Mouse (Mus musculus) cerebellum, adult (tissue): ENCODE results near the gene Itgbl1.
"Not testable (repeated sequence)": the region's sequence is repeated elsewhere in the genome, so short reads cannot be mapped to it uniquely, and the experiment has no call there.

Experiments
- ATAC-seq: cut with Nextera tagmentation; 2 replicates; pipeline ENCODE4 v1.9.2; 2017; ENCODE audit warnings: mild to moderate bottlenecking, moderate library complexity, mixed read lengths; ENCODE audit not compliant: insufficient number of reproducible peaks, low FRiP score, low TSS enrichment

The Itgbl1 gene

DNA sequence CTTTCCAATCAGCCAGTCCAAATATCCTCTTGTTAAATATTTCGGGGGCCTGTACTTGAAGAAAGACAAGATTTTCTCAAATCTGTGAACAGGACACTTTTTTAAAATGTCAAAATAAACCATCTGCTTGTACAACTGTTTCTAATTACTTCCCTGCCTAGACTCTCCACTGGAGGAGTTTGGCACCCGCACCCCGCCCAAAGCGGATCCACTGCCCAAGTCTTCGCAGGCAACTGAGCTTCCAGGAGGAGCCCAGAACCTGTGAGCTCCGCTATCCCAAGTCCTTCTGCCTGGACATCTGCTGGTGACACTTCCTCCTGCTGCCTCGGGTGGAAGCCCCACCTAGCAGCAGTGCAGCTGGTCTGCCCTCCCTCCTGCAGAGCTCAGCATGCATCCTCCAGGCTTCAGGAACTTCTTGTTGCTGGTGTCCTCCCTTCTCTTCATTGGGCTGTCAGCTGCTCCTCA is at the start of gene Itgbl1:
Itgbl1 (plus strand) TSS at position 51 of the 465 bp plus-strand sequence.
- peak; percentile 56; the same call in 1 of the 2 replicates for ATAC-seq

DNA sequence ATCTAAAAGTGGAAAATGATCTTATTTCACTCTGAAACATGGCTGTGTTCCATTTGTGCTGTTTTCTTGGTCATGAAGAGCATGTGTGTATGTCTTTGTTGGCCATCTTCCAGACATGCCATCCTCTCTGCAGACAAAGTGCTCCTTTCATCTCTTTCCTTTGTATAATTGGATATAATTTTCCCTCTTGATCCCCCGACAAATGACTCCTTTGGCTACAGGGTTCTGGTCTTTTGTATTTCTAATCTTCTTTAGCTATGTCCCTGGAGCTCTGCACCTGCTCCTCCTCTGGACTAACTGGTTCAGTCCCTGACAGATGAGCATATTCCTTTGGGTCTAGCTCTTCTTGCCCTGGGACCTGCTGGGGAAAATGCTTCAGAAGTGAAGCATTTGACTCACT is 36.8 kb upstream of the Itgbl1 start:
- no peak for ATAC-seq

DNA sequence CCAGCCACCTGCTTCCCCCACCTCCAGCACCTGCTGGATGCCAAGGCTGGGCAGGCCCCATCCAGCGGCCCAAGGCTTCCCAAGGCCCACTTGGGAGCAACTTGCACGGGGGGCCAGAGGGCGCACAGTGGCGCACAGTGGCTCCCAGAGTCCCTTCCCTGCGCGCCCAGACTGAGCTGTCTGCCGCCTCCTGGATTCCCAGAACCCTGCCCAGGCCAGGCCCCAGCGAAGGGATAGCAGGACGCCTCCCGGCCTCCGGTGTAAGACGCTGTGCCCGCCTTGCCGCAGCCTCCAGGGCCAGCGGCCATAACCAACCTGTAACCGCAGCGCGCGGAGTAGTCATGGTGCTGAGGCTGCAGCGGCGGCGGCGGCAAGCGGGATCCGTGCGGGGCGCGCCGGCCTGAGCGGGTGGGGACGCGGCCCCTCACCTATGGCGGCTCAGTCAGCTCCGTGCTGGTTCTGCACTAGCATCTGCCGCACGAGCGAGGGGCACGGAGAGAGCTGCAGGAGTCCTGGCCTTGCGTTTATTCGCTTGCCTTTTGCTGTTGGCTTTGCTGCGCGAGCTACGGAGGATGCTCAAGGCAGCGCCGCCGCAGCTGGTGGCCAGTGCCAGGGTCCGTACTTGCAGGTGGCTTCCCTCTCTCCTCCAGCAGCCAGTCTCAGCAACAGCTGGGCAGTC is 33.1 kb upstream of the Itgbl1 start, which contains the start of gene Nalcn:
Nalcn (minus strand) TSS at position 644 of the 679 bp plus-strand sequence.
- ATAC-seq, result peak; percentile 87

- ATAC-seq, result no peak
Measured at GRCm38 (mm10) chr14:123627180-123627562, 32.6 kb upstream of the Itgbl1 start.

DNA sequence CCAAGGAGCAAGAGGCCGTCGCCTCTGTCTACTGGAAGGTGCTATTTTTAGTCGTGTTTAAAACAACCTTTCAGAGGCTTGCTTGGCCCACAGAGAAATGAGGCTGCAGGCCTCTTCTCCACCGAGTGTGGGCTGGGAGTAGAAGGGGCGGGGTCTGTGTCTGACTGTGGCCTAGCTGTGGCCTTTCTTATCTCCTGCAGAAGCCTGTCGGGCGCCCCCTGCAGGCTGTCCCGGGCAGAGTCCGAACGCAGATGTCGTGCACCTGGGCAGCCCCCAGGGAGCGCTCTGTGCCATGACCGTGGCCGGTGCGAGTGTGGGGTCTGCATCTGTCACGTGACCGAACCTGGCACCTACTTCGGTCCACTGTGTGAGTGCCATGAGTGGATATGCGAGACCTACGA is 1.3 kb downstream of the Itgbl1 start:
- ATAC-seq, result peak; percentile 58; the same call in 1 of the 2 replicates

DNA sequence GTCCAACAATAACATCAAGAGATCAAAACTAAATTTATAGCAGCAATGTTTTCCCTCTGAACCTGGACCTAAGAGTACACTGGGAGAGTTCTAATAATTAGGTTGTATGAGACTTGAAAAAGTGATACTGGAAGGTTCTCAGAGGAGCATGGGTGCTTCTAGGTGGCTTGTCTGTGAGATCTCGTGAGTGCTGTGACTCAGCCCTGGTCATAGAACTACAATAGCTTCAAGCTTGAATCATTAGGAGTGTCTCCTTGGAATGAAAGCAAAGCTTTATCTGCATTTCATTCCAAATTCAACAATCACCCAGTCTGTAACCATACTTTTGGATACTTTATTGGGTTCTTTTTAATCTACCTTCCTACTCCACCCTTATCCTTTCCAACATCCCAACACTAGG is 2.6 kb downstream of the Itgbl1 start:
- ATAC-seq, result no peak

DNA sequence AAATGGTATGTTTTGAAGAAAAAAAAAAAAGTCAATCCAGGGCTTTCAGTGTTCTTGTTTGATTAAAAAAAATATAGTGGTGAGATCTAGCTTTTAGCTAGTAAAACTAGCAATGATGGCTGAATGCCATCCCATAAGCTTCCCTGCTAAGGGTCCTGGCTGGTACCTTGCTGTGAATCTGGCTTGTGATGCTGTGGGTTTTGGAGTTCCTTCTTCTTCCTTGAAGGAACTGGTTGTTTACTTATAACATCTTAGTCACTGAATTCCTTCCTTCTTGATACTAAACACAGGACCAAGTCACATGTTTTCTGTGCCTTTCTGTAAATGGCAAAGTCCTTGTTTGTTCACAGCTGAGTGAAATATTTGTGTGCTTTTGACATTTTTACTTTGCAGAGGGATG is 3.4 kb downstream of the Itgbl1 start:
- no peak for ATAC-seq

DNA sequence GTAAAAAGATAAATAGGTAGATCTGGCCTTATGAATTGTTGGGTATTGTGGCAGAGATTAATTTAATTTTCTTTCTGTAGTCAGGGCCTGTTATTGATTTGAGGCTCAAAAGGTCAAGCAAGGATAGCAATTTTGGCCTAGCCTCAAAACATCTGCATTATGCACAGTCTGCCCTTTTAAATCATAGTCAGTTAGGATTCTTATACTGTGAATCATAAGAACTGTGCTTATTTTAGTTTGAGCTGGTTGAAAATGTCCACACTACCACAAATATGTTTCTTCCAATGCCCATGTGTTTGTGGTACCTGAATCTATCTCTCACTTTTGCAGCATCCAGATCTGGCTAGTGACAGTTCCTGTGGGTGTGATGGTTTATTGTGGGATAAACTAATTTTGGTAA is 4.7 kb downstream of the Itgbl1 start:
- ATAC-seq, result no peak

DNA sequence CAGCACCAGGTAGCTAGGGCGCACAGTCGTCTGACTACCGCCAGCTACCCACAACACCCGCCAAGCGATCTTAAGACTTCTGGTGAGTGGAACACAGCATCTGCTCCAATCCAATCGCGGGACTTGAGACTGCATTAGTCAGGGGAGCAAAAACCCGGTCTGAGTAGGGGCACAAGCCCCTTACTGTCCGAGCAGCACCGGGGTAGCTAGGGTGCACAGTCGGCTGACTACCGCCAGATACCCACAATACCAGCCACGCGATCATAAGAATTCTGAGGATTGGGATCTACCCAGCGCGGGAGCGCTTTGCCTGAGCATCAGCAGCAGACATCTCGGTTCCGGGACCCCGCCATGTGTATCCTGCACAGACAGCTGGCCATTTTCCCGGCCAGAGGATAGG is 11.3 kb downstream of the Itgbl1 start:
- not testable (repeated sequence) for ATAC-seq

DNA sequence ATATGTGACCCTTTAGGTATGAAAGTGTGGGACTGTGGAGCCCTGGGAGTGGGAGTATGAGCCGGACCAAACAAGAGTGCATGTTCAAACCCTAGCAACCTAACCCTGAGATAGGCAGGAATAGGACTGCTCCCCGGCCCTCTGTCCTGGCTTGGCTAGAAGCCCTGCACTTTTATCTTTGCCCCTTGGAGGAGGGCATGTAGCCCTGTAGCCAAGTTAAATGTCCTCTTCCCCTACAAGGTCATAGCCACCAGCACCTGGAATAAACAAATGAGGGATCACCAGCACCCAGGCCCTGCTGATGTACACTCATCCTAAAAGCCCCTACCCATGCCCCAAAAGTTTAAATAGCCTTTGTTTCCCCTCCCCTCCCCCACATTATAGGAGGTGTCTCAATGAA is 18.3 kb downstream of the Itgbl1 start:
- ATAC-seq, result no peak

GRCm38 (mm10) chr14:123714751-123715150 is 55.0 kb downstream of the Itgbl1 start:
- ATAC-seq, result no peak

DNA sequence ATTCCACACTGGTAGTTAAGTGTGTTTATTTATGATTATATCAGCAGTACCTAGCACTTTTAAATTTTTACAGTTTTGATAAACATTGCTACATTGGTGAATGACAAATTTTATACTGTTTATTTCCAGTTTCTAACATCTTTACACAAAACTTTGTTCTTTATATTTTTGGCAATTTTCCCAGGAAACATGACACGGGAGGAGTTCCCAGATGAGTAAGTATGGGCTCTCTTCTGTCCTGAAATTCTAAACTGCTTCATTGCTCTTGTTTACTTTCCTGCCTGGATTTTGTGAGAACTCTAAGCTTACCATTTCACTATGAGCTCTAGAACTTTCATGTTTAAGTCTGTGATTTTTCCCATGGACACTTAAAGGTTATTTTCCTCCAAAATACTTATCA is 82.3 kb downstream of the Itgbl1 start:
- ATAC-seq, result no peak

GRCm38 (mm10) chr14:123751017-123751416 is 91.2 kb downstream of the Itgbl1 start:
- ATAC-seq, result no peak

DNA sequence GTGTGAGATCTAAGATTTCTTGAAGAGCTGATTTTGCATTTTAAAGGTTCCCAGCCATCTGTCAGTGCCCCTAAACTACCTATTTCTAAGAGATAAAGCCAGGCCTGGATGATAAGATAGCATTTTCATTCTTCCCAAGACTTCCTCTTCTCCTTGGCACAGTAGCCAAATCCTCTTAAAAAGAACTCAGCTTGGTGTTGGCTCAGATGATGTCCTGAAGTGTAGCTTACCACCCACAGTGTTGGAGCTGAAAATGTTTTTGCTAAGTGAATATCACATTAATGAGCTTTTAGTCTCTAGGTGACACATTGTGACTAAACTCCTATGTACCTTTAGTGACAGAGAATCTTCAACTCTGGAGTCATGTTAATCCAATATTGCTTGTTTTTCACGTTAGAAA is 99.8 kb downstream of the Itgbl1 start:
- no peak for ATAC-seq

- no peak; the same call in 1 of the 2 replicates for ATAC-seq
Measured at GRCm38 (mm10) chr14:123760079-123760478, 100.3 kb downstream of the Itgbl1 start.

DNA sequence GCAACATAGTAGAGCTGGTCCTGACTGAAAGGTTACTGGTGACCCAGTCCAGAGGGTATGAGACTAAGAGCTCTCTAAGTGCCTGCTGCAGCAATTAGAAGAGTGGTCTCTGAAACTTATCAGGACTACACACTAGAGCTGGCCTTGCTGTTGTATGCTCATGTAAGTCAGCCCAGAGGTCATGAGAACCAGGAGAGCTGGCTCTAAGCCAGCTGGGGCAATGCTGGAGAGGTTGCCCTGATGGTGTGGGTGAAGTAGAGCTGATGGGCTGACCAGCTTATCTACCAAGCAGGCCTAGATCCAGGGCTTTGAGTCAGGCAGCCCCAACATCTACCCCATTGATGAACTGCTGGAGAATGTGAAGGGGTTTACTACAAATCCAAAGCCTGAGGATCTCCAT is 142.0 kb downstream of the Itgbl1 start:
- no peak for ATAC-seq

- no peak for ATAC-seq
Measured at GRCm38 (mm10) chr14:123837662-123838061, 177.9 kb downstream of the Itgbl1 start.

DNA sequence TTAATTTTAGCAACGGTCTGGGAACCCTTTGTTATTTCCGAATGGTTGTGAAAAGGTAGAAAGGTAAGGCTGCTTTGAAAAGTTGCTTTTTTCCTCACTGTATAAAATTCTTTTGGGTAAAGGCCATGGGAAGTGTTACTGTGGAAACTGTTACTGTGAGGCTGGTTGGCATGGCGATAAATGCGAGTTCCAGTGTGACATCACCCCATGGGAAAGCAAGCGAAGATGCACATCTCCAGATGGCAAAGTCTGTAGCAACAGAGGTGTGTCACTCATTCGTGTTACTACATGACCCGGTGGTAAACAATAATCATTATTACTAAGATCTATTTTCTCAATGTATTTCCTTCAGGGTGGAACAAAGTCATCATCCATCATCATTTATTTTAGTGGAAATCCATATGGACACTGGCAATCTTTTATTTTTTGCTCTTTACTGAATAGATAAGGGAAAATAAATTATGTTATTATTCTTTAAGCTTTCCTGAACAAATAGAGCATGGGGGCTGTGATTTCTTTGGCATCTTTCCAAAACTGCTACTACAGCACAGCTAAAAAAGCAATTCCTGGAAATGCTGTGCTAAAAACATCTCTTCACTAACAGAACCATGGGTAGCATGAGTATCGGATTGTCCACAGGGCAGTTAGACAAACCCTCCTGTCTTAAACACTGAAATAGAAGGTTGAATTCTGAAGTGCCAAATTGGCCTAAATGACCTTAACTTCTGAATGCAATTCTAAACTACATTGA is 184.1 kb downstream of the Itgbl1 start:
- no peak for ATAC-seq

DNA sequence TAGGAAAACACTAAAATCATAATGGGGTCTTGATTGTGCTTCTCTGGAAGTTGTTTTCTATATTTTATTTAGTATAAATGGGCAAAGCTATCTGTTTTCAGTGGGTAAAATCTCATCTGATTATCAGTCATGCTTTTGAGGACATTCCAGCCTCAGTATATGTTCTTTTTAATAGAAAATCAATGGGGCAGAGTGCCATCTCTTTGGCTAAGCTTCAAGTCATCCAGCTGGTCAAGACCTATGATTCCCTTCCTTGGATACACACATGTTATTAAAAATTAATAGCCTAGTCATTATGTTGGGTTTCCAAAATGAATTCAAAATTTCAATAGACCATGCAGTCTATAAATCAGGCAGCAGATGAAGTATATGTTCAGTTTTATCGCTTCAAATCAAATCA is 204.8 kb downstream of the Itgbl1 start:
- no peak for ATAC-seq

GRCm38 (mm10) chr14:123865779-123866726 is 206.3 kb downstream of the Itgbl1 start:
- no peak for ATAC-seq

DNA sequence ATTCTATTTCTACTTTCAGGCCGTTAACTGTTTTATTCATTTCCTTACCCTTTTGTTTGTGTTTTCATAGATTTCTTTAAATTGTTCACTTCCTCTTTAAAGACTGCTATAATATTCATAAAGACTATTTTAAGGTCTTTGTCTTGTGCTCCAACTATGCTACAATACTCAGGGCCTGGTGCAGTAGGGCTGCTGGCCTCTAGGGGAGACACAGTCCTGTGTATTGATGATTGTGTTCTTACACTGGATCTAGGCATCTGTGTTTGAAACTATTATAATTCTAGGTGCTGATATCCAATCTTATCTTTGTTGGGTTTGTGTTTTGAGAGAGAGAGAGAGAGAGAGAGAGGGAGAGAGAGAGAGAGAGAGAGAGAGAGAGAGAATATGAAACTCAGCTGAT is 268.1 kb downstream of the Itgbl1 start:
- ATAC-seq, result no peak
